Mouse (Mus musculus) bone marrow, adult 2 months (tissue): ENCODE measurements around the gene Lmtk3. TPM values are rescaled to one million over a fixed set of nuclear protein-coding genes. Genes with fewer than 3 reads are reported as not detected.
A peak's percentile ranks its signal among the peaks of the same experiment; 100 is the strongest.

ENCODE experiments used
- H3K27ac ChIP-seq: fragments of 200-500 bp; 2 replicates; pipeline ENCODE4 v1.5.1; 2012; ENCODE audit warnings: low read depth, mild to moderate bottlenecking, control low read depth, inconsistent platforms, low read length; ENCODE audit not compliant: control insufficient read depth, poor library complexity, insufficient read depth
- H3K4me1 ChIP-seq: fragments of 200-500 bp; 2 replicates; pipeline ENCODE4 v1.6.1; 2011; ENCODE audit warnings: low read length; ENCODE audit not compliant: control insufficient read depth, insufficient read depth
- H3K4me3 ChIP-seq: fragments of 200-500 bp; replicated peaks from 2 replicates; pipeline ENCODE3; 2011; ENCODE audit warnings: mild to moderate bottlenecking, low read depth, low read length, control low read depth; ENCODE audit not compliant: control insufficient read depth
- CTCF ChIP-seq: fragments of 200-500 bp; IDR thresholded peaks from 2 replicates; pipeline ENCODE4 v1.5.1; 2011; ENCODE audit warnings: low read length, control low read depth; ENCODE audit not compliant: control insufficient read depth, insufficient read depth
- POLR2A ChIP-seq: fragments of 200-500 bp; IDR thresholded peaks from 2 replicates; pipeline ENCODE4 v1.6.1; 2011; ENCODE audit warnings: low read depth, mild to moderate bottlenecking, control low read depth, low read length, borderline replicate concordance; ENCODE audit not compliant: control insufficient read depth
- WGBS: fragments of 180-500 bp; shearing (Covaris S2); methylation state at CpG from one replicate; pipeline ENCODE4 v1.1.7; 2018; 5-methylcytosine and 5-hydroxymethylcytosine counted together
- polyA plus RNA-seq: library from polyadenylated mRNA; stranded (reverse); fragments of >200 nt; gene quantifications from 2 replicates; pipeline ENCODE4 v1.2.4, GENCODE M21; 2011; ENCODE audit warnings: low replicate concordance; ENCODE audit not compliant: missing spikeins, insufficient read depth, insufficient read length

Gene Lmtk3
- polyA plus RNA-seq, 1 experiment = not detected

DNA sequence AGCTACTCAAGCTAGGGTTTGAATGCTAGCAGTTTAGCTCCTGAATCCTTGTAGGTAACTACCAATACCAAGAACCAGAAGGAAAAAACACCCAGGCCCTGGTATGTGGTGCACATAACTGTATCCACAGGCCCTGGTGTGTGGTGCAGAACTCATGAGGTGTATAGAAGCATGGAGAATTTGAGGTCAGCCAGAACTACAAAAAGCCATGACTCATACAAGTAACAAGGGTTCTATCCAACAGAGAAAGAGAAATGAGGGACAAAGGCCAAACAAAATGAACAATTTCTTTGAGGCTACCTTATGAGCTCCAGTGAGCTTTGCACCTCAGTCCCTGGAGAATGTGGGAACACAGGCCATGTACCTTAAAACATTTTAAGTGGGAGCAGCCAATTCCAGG lies 37.4 kb downstream of the Lmtk3 start:
- Histone ChIP-seq H3K27ac (no peak overlapping the region), H3K4me1 (no peaks in the 10 kb centered on the region), H3K4me3 (no peak overlapping the region)
- no peak for TF ChIP-seq POLR2A
- no peak for TF ChIP-seq CTCF

DNA sequence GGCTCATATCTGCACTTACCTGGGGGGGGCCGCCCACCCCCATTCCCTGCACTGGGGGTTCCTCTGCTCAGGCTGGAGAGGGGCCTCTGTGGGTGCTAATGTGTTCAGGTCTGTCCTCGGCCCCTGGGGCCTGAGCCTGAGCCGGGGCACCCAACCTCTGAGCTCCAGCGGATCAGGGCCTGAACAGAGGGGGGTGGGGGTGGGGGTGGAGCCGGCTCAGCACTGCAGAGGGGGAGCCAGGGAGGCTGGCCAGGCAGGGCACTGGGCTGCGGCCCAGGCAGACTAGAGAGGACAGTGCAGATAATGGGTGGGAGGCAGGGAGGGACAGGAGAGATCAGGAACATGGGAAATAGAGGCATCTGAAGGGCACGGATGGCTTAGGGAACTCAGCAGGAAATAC lies 41.1 kb downstream of the Lmtk3 start, which contains the start of gene Kcnj14:
Gene Kcnj14, minus strand, starts transcription at position 185 of the 400 bp plus-strand sequence.
- TF ChIP-seq CTCF (no peak), POLR2A (no peak)
- Histone ChIP-seq H3K27ac (no peak within 1 kb of the TSS), H3K4me3 (no peak within 1 kb of the TSS), H3K4me1 (no peaks in the 10 kb centered on the region)
- 75% methylated on average over 7 of the region's 7 CpGs for WGBS

DNA sequence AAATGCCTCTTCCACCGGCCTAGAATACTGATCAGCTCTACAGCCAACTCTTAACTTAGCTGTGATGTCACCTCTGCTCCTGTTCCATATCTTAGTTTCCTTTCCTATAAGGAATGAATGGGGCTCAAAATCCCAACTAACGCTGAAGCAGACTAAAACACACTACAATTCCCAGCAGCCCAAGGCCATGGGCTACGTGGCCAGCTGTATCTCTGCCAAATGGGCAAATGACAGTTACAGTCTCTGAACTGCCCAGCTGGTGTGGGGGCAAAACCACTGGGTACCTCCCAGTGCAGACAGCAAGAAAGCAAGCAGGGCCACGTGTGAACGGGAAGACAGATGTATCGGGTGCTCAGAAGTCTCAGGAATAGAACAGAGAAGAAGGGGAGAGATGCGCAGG lies 43.1 kb downstream of the Lmtk3 start:
- Histone ChIP-seq H3K4me3 (no peak overlapping the region), H3K4me1 (peaks cover 2% of the 10 kb centered on the region; the same call in 1 of the 2 replicates), H3K27ac (no peak overlapping the region)
- 85% methylated on average over 7 of the region's 7 CpGs for WGBS
- TF ChIP-seq CTCF (no peak), POLR2A (no peak)

DNA sequence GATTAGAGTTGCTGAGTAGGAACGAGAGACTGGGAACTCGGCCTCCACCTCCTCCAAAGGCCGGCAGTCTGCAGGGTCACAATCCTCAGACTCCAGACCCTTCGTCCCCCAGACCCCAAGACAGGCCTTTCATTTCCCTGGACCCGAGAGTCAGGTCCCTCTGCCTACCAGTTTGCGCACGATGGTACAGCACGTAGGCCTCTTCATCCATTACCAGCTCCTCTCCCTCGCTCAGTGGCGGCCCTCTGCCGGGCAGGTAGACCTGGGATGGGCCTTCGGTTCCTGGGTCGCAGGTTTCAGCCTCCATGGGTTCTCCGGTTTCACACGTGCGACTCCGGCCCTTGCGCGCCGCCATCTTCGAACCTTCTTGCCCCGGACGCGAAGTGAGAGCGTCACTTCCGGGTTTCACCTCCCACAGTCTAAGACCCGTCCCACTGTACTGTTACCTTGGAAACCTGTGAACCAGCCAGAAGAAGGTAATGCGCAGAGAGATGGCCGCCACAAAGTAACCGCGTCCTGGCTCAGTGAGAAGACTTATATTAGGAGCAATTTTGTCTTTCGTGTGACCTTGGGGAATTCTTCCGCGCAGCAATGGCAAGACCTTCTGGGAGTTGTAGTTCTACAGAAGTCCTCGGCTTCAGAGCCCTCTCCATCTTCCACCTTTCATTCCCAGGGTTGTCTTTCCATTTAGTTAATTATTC lies 47.0 kb downstream of the Lmtk3 start, which contains the start of gene Grwd1:
Gene Grwd1, minus strand, starts transcription at position 518 of the 701 bp plus-strand sequence.
- Histone ChIP-seq H3K4me1 (peaks cover 2% of the 10 kb centered on the region; the same call in 1 of the 2 replicates), H3K27ac (no peak within 1 kb of the TSS), H3K4me3 (peak within 1 kb of the TSS; percentile 94)
- no peak for TF ChIP-seq CTCF
- peak; percentile 55; the same call in 1 of the 2 replicates for TF ChIP-seq POLR2A
- WGBS = under 1% methylated on average over 35 of the region's 35 CpGs

DNA sequence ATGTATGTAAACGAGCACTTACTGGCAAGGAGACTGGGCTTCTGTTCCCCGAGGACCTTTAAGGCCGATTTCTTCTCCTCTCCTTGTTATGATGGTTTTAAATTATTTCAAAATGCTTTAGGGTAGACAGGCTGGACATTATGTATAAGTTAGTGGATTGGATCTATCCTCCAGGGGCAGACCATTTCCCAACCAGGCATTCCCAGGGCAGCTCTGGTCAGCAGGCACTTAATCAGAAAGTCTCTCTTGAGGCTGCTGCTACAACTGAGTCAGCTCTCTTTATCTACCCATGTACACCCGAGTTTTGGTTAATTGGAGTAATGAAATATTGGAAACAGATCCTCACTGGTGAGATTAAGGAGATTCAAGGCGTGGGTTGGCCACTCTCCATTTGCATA lies 47.6 kb downstream of the Lmtk3 start:
- no peak for TF ChIP-seq CTCF
- no peak for TF ChIP-seq POLR2A
- no peak overlapping the region for H3K4me3 ChIP-seq
- 15% methylated on average over 5 of the region's 5 CpGs for WGBS
- peaks cover 2% of the 10 kb centered on the region; the same call in 1 of the 2 replicates for H3K4me1 ChIP-seq
- H3K27ac ChIP-seq = no peak overlapping the region

GRCm38 (mm10) chr7:45832428-45832827 lies 48.9 kb downstream of the Lmtk3 start:
- H3K27ac ChIP-seq = no peak overlapping the region
- TF ChIP-seq CTCF (no peak), POLR2A (no peak)
- WGBS = 14% methylated on average over 30 of the region's 30 CpGs
- no peak overlapping the region for H3K4me3 ChIP-seq
- peaks cover 2% of the 10 kb centered on the region; the same call in 1 of the 2 replicates for H3K4me1 ChIP-seq

- Histone ChIP-seq H3K4me1 (peaks cover 2% of the 10 kb centered on the region; the same call in 1 of the 2 replicates), H3K27ac (no peak overlapping the region; the same call in 1 of the 2 replicates), H3K4me3 (no peak overlapping the region)
- WGBS = 6% methylated on average over 86 of the region's 86 CpGs
- no peak for TF ChIP-seq CTCF
- no peak for TF ChIP-seq POLR2A
These were observed 49.7 kb downstream of the Lmtk3 start for GRCm38 (mm10) chr7:45833148-45833790.

DNA sequence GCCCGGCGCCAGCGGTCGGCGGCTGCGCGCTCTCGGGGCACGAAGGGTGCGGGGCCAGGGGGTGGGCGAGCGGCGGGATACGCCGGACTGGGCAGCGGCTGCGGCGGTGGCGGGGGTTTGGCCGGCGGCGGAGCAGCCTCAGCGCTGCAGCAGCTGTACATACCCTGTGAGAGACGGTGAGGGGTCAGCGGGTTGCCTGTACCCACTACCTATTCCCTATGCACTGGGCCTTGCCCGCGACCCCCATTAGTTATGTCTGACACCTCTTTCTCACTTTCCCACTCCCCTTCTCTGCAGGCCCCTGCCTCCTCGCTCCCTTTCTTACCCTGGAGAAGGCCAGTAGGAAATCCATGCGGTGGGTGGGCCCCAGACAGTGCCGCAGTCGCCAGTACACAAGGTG lies 50.4 kb downstream of the Lmtk3 start:
- TF ChIP-seq CTCF = no peak
- H3K27ac ChIP-seq = no peak overlapping the region
- 11% methylated on average over 23 of the region's 31 CpGs for WGBS
- H3K4me1 ChIP-seq = peaks cover 2% of the 10 kb centered on the region; the same call in 1 of the 2 replicates
- no peak overlapping the region for H3K4me3 ChIP-seq
